Mouse (Mus musculus): Measurements from ENCODE around the gene Tfap2a. TPM values are rescaled to one million over a fixed set of nuclear protein-coding genes. Genes with fewer than 3 reads are reported as not detected.

The Tfap2a gene
- polyA plus RNA-seq, 1 experiment from 2014 or later: 8.4 TPM

GRCm38 (mm10) chr13:40701691-40702090 is 36.5 kb downstream of the Tfap2a start:
- Histone ChIP-seq H3K4me2 (ENCODE audit: low read depth, low read length) (no peak overlapping the region), H3K9ac (replicated peaks; ENCODE audit: low read length) (no peak overlapping the region), H3K27me3 (ENCODE audit: control insufficient read depth, insufficient read depth, low read length) (peaks cover 39% of the 10 kb centered on the region), H3K4me1 (ENCODE audit: control insufficient read depth, insufficient read depth, low read length) (peaks cover 6% of the 10 kb centered on the region; the same call in 1 of the 2 replicates), H3K36me3 (replicated peaks; ENCODE audit: control insufficient read depth, insufficient read depth, low read depth, low read length) (no peaks in the 10 kb centered on the region), H3K27ac (replicated peaks; ENCODE audit: low read depth, low read length) (no peak overlapping the region), H3K9me3 (replicated peaks; ENCODE audit: control insufficient read depth, low read length) (no peaks in the 10 kb centered on the region), H3K4me3 (ENCODE audit: low read depth, low read length) (no peak overlapping the region)
- ATAC-seq (replicated peaks; ENCODE audit: insufficient number of reproducible peaks, low FRiP score, low TSS enrichment, low read depth): no peak
- WGBS: 3% methylated on average over 12 of the region's 12 CpGs
- no peak for DNase-seq (ENCODE audit: low spot score)

GRCm38 (mm10) chr13:40685790-40686189 is 52.4 kb downstream of the Tfap2a start:
- Histone ChIP-seq H3K9me3 (replicated peaks; ENCODE audit: control insufficient read depth, low read length) (no peaks in the 10 kb centered on the region), H3K27ac (replicated peaks; ENCODE audit: low read depth, low read length) (no peak overlapping the region), H3K4me2 (ENCODE audit: low read depth, low read length) (no peak overlapping the region), H3K9ac (replicated peaks; ENCODE audit: low read length) (no peak overlapping the region), H3K36me3 (replicated peaks; ENCODE audit: control insufficient read depth, insufficient read depth, low read depth, low read length) (no peaks in the 10 kb centered on the region), H3K4me3 (ENCODE audit: low read depth, low read length) (no peak overlapping the region), H3K4me1 (ENCODE audit: control insufficient read depth, insufficient read depth, low read length) (no peaks in the 10 kb centered on the region), H3K27me3 (ENCODE audit: control insufficient read depth, insufficient read depth, low read length) (no peaks in the 10 kb centered on the region)
- DNase-seq (ENCODE audit: low spot score) (no peak), ATAC-seq (replicated peaks; ENCODE audit: insufficient number of reproducible peaks, low FRiP score, low TSS enrichment, low read depth) (no peak)
- 91% methylated on average over 3 of the region's 3 CpGs for WGBS

GRCm38 (mm10) chr13:40676730-40677129 is 61.4 kb downstream of the Tfap2a start:
- ATAC-seq (replicated peaks; ENCODE audit: insufficient number of reproducible peaks, low FRiP score, low TSS enrichment, low read depth) (no peak), DNase-seq (ENCODE audit: low spot score) (no peak)
- H3K9ac ChIP-seq (replicated peaks; ENCODE audit: low read length): no peak overlapping the region
- 53% methylated on average over 4 of the region's 4 CpGs for WGBS
- no peak overlapping the region for H3K4me2 ChIP-seq (ENCODE audit: low read depth, low read length)
- no peaks in the 10 kb centered on the region for H3K9me3 ChIP-seq (replicated peaks; ENCODE audit: control insufficient read depth, low read length)
- no peaks in the 10 kb centered on the region for H3K36me3 ChIP-seq (replicated peaks; ENCODE audit: control insufficient read depth, insufficient read depth, low read depth, low read length)
- H3K27me3 ChIP-seq (ENCODE audit: control insufficient read depth, insufficient read depth, low read length): no peaks in the 10 kb centered on the region; the same call in 1 of the 2 replicates
- no peak overlapping the region for H3K4me3 ChIP-seq (ENCODE audit: low read depth, low read length)
- H3K4me1 ChIP-seq (ENCODE audit: control insufficient read depth, insufficient read depth, low read length): no peaks in the 10 kb centered on the region
- no peak overlapping the region for H3K27ac ChIP-seq (replicated peaks; ENCODE audit: low read depth, low read length)

Other genes with a start within 250 kb of the Tfap2a start
- gene Gcnt2, start 121.4 kb upstream of the Tfap2a start, polyA plus RNA-seq (2014; fragmentation: Nextera tagmentation; extraction: Ambion mirVana): 3.3 and 3.6 TPM in 2 replicates

All from embryonic facial prominence, embryonic 11.5 days (tissue).